Mouse (Mus musculus) urinary bladder, postnatal 36 days (tissue): ENCODE measurements around the gene Prkca.

Source experiments
- DNase-seq, 2 experiments: peaks; one replicate each; pipeline ENCODE4 v3.0.0; 2022; ENCODE audit warnings: low spot score in 2 of 2, mixed read lengths in 1 of 2

Prkca gene

GRCm38 (mm10) chr11:108343789-108344462 is at the start of gene Prkca:
Prkca (minus strand) TSS chr11:108343928.
- peak; percentile 89 to 90 for DNase-seq

GRCm38 (mm10) chr11:108385666-108386024 is 41.9 kb upstream of the Prkca start:
- no peak for DNase-seq

GRCm38 (mm10) chr11:108384920-108385665 is 41.4 kb upstream of the Prkca start:
- DNase-seq: no peak

- DNase-seq: no peak
Observed at GRCm38 (mm10) chr11:108382664-108383063, 38.9 kb upstream of the Prkca start.

GRCm38 (mm10) chr11:108378363-108378751 is 34.6 kb upstream of the Prkca start:
- DNase-seq: no peak

GRCm38 (mm10) chr11:108377680-108378362 is 34.1 kb upstream of the Prkca start:
- DNase-seq: peak; percentile 74 to 79

- no peak for DNase-seq
Observed at GRCm38 (mm10) chr11:108376815-108377214, 33.1 kb upstream of the Prkca start.

- DNase-seq: no peak
Observed at GRCm38 (mm10) chr11:108367046-108367445, 23.3 kb upstream of the Prkca start.

- DNase-seq: no peak
Observed at GRCm38 (mm10) chr11:108365600-108365999, 21.9 kb upstream of the Prkca start.

- peak; percentile 63 to 65 for DNase-seq
Observed at GRCm38 (mm10) chr11:108364945-108365589, 21.3 kb upstream of the Prkca start.

GRCm38 (mm10) chr11:108363991-108364390 is 20.3 kb upstream of the Prkca start:
- DNase-seq: no peak

GRCm38 (mm10) chr11:108362965-108363364 is 19.2 kb upstream of the Prkca start:
- DNase-seq: no peak

GRCm38 (mm10) chr11:108360983-108361382 is 17.3 kb upstream of the Prkca start:
- DNase-seq: no peak

GRCm38 (mm10) chr11:108358911-108359310 is 15.2 kb upstream of the Prkca start:
- DNase-seq: no peak

GRCm38 (mm10) chr11:108356020-108356419 is 12.3 kb upstream of the Prkca start:
- no peak for DNase-seq

GRCm38 (mm10) chr11:108352842-108353388 is 9.2 kb upstream of the Prkca start:
- no peak for DNase-seq

- DNase-seq: no peak
Observed at GRCm38 (mm10) chr11:108350799-108351198, 7.1 kb upstream of the Prkca start.

GRCm38 (mm10) chr11:108345321-108345720 is 1.6 kb upstream of the Prkca start:
- DNase-seq: no peak

- DNase-seq: no peak
Observed at GRCm38 (mm10) chr11:108344759-108345158, 1.0 kb upstream of the Prkca start.

GRCm38 (mm10) chr11:108342781-108343768 is 653 bp downstream of the Prkca start, which contains the start of gene Apoh:
Apoh (plus strand) TSS chr11:108343354.
- DNase-seq: peak; percentile 43 to 47

- DNase-seq: no peak
Observed at GRCm38 (mm10) chr11:108341783-108342182, 1.9 kb downstream of the Prkca start.
